Mouse (Mus musculus) bone marrow macrophage, adult 2 months (primary cell): Measurements from ENCODE around the gene Megf11. TPM values are rescaled to one million over a fixed set of nuclear protein-coding genes. Genes with fewer than 3 reads are reported as not detected.
A peak's percentile ranks its signal among the peaks of the same experiment; 100 is the strongest.

Experiments
- H3K27ac ChIP-seq: 2 replicates; pipeline ENCODE4 v1.5.1; 2012; ENCODE audit warnings: low read depth, low read length; ENCODE audit not compliant: insufficient read depth
- H3K4me1 ChIP-seq: 2 replicates; pipeline ENCODE4 v1.6.1; 2012; ENCODE audit warnings: low read length; ENCODE audit not compliant: control insufficient read depth, insufficient read depth
- H3K4me3 ChIP-seq: 2 replicates; pipeline ENCODE4 v1.5.1; 2012; ENCODE audit warnings: mild to moderate bottlenecking, low read length, moderate library complexity; ENCODE audit not compliant: insufficient read depth
- CTCF ChIP-seq: IDR thresholded peaks from 2 replicates; pipeline ENCODE4 v1.5.1; 2012; ENCODE audit warnings: low read depth, mild to moderate bottlenecking, low read length, moderate library complexity
- POLR2A ChIP-seq: IDR thresholded peaks from 2 replicates; pipeline ENCODE4 v1.6.1; 2012; ENCODE audit warnings: mild to moderate bottlenecking, low read depth, low read length, borderline replicate concordance
- polyA plus RNA-seq: library from polyadenylated mRNA; stranded (reverse); fragments of >200 nt; gene quantifications from 2 replicates; pipeline ENCODE4 v1.2.4, GENCODE M21; 2012; ENCODE audit not compliant: missing spikeins, insufficient read depth, insufficient read length

Megf11 gene
- polyA plus RNA-seq, 1 experiment: not detected

DNA sequence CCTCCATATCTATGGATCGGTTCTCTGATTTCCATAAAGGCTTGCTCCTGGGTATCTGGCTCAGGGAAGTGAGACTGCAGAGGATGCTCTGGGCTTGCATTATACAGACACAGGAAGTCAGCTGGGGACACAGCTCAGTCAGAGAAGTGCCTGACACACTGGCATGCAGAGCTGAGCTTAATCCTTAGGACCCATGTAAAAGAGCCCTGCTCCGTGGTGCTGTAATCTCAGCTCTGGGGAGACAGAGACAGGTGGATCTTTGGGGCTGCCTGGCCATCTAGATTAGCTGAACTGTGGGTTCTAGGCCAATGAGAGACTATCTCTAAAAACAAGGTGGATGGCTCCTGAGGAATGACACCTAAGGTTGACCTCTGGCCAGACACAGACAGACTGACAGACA lies 50.7 kb downstream of the Megf11 start:
- Histone ChIP-seq H3K4me3 (no peak overlapping the region), H3K4me1 (no peaks in the 10 kb centered on the region), H3K27ac (no peak overlapping the region)
- TF ChIP-seq CTCF (no peak), POLR2A (no peak)

- Histone ChIP-seq H3K27ac (no peak overlapping the region), H3K4me1 (no peaks in the 10 kb centered on the region), H3K4me3 (no peak overlapping the region)
- TF ChIP-seq CTCF (no peak), POLR2A (no peak)
Measured at GRCm38 (mm10) chr9:64440101-64440500, 54.7 kb downstream of the Megf11 start.

- TF ChIP-seq CTCF: no peak
- no peak for TF ChIP-seq POLR2A
- no peak overlapping the region for H3K4me3 ChIP-seq
- peaks cover 34% of the 10 kb centered on the region for H3K4me1 ChIP-seq
- H3K27ac ChIP-seq: no peak overlapping the region
Measured at GRCm38 (mm10) chr9:64445981-64446380, 60.6 kb downstream of the Megf11 start.

DNA sequence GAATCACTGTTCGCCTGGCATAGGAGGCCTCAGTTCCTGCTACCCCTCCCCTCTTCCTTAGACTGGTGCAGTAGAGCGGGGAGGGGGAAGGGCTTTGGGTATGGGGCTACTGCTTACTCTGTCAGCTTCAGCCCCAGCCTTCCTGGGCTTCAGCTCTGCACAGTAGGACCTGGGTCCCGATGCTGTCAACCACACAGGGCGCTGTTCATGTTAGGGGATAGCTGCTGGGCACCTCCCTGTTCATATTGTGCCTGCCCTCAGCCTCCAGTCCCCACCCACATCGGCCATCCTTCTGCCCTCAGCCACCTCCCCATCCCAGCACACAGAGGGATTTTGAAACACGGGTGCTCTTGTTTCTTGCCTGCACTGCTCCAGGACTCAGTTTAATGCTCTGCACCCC lies 61.6 kb downstream of the Megf11 start:
- peaks cover 38% of the 10 kb centered on the region for H3K4me1 ChIP-seq
- peak overlapping the region; percentile 63 for H3K27ac ChIP-seq
- no peak for TF ChIP-seq POLR2A
- no peak overlapping the region for H3K4me3 ChIP-seq

GRCm38 (mm10) chr9:64447522-64447921 lies 62.1 kb downstream of the Megf11 start:
- no peak for TF ChIP-seq POLR2A
- no peak for TF ChIP-seq CTCF
- Histone ChIP-seq H3K4me3 (peak overlapping the region; percentile 2; the same call in 1 of the 2 replicates), H3K27ac (peak overlapping the region; percentile 63), H3K4me1 (peaks cover 42% of the 10 kb centered on the region)

DNA sequence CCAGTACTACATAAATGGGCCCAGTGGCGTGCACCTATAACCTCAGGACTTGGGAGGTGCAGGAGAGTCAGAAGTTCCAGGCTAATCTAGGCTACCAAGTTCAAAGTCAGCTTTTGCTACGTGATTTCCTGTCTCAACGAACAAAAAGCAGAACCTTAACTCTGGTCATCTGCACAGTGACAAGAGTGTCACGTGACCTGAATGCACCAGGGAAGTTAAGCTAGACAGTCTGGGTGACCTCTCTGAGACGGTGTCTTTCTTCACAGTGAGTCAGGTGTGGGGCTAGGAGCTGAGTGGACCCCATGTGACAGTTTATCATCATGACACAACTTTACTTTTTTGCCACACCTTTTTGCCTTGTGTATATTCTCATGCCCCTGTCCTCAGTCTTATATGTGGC lies 67.3 kb downstream of the Megf11 start:
- Histone ChIP-seq H3K4me1 (peaks cover 34% of the 10 kb centered on the region), H3K4me3 (no peak overlapping the region), H3K27ac (peak overlapping the region; percentile 37)
- TF ChIP-seq CTCF (no peak), POLR2A (no peak)

- Histone ChIP-seq H3K4me3 (no peak overlapping the region), H3K4me1 (peaks cover 30% of the 10 kb centered on the region), H3K27ac (no peak overlapping the region)
- TF ChIP-seq POLR2A (no peak), CTCF (no peak)
Measured at GRCm38 (mm10) chr9:64454196-64454595, 68.8 kb downstream of the Megf11 start.

- Histone ChIP-seq H3K4me3 (no peak overlapping the region), H3K4me1 (peaks cover 23% of the 10 kb centered on the region), H3K27ac (no peak overlapping the region)
- TF ChIP-seq POLR2A: no peak
- TF ChIP-seq CTCF: no peak
Measured at GRCm38 (mm10) chr9:64455910-64456309, 70.5 kb downstream of the Megf11 start.

DNA sequence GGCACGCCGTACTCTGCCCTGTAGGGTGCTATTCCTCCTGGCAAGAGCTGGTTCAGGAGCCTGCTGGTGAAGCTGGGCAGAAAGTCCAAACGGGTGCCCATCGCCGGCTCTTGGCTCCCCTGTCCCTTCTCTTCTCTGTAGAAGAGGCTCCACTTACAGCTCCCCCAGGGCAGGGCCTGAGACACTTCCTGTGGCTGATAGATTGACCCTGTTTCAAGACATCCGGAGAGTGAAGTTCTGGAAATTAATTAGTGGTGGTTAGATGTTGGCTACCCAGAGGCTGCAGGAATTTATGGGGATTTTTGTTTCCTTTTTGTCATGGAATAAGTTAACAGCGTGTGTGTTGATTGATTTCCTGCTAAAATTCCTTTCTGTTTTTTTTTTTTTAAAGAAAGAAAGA lies 72.2 kb downstream of the Megf11 start:
- Histone ChIP-seq H3K27ac (no peak overlapping the region), H3K4me3 (no peak overlapping the region), H3K4me1 (peaks cover 14% of the 10 kb centered on the region)
- no peak for TF ChIP-seq POLR2A
- no peak for TF ChIP-seq CTCF

DNA sequence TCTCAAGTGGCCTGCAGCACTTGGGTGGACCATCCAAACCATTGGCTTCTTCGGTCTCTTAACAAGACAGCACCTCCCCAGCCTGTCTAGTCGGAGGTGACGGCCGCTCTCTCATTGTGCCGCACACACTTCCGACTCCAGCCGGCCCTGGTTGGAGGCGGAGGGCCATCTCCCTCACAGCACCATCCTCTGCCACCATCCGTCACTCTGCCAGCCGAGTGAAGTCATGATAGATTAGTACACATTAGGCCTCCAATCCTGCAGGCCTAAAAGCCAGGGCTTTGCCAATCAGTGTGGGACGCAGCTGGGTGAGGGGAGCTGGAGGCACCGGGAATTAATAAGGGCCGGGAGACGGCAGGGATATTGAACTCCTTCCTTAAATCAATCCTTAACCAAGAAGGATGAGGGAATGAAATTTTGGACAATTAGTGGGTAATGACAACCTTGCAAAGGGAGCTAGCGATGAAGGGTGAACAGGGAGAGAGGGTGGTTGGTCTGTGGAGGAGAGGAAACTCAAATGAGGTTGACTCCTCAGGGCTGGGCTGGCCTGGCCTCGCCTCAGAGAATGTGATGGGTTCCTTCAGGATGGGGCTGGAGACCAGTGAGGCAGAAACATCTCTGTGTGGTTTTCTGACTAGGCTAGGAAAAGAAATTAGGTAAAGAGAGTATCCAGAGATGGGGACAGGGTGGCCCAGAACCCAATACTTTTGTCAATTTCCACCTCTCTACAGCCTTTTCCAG lies 76.3 kb downstream of the Megf11 start:
- no peak for TF ChIP-seq CTCF
- Histone ChIP-seq H3K4me3 (no peak overlapping the region), H3K4me1 (peaks cover 6% of the 10 kb centered on the region; the same call in 1 of the 2 replicates), H3K27ac (no peak overlapping the region)
